Mouse (Mus musculus) thymus, postnatal 0 days (tissue): Measurements from ENCODE around the gene 2010111I01Rik. TPM values are rescaled to one million over a fixed set of nuclear protein-coding genes. Genes with fewer than 3 reads are reported as not detected.

Experiments
- DNase-seq: peaks from one replicate; pipeline ENCODE4 v3.0.0-alpha.2; 2015; ENCODE audit warnings: low spot score
- polyA plus RNA-seq: library from polyadenylated mRNA; unstranded; fragments of >200 nt; fragmentation: Nextera tagmentation; extraction: Ambion mirVana; gene quantifications from 2 replicates; pipeline ENCODE4 v1.2.1, GENCODE M21; 2015

The 2010111I01Rik gene
- polyA plus RNA-seq, 1 experiment from 2014 or later: 69.4 TPM

GRCm38 (mm10) chr13:63240835-63241234 is 276.1 kb downstream of the 2010111I01Rik start:
- no peak for DNase-seq

DNA sequence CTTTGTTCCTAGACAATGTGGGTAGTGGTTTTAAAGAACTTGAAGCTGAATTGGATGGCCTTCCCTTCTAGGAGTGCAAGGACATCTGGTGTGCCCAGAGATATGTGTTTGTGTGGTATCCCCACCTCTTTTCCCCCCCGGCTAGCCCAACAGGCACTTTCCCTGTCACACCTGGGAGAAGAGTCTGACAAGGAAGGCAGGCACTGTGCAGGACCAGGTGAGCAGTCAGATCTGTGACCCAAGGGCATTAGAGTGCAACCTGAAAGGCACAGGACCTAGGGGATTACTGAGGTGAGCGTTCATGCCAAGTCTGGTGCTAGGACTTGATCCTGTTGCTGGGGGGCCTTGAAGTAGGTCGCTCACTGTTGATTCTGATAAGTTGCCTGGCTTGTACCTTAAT is 277.0 kb downstream of the 2010111I01Rik start:
- no peak for DNase-seq

DNA sequence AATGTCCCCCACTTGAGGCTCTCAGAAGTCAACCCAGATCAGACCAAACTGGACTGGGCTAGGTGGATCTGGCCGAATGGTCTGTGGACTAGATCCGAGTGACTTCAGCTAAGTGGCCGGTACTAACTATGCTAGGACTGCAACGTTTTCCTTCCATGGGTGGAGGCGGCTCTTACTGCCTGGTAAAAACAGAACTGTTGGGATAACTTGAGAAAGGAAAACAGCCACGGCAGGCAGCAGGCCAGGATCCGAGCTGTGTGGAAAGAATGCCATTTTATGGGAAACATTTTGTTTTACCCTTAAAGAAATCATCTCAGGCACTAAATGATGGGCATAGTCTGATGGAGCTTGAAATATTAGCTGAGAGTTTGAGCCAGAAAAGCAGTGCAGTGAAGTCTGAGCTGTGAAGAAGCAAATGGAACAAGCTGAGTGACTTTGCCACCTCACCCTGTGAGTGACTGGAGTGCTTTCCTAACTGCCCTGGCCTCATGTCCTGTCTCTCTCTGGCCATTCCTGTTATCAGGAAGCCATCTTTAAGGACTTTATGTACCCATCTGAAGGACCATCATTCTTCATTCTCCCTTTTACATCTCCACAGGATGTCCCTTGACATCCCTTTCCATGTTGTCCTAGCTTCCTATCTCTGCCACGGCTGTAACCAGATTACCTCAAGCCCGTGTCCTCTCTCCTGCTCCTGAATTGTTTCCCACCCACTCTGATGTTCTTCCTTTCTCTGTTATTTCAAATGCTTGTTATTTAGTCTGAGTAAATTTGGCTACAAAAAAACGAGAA is 277.9 kb downstream of the 2010111I01Rik start:
- no peak for DNase-seq

GRCm38 (mm10) chr13:63243586-63243985 is 278.9 kb downstream of the 2010111I01Rik start:
- DNase-seq: no peak

GRCm38 (mm10) chr13:63244425-63244824 is 279.7 kb downstream of the 2010111I01Rik start:
- DNase-seq: no peak

- DNase-seq: no peak
Measured at GRCm38 (mm10) chr13:63245218-63245617, 280.5 kb downstream of the 2010111I01Rik start.

DNA sequence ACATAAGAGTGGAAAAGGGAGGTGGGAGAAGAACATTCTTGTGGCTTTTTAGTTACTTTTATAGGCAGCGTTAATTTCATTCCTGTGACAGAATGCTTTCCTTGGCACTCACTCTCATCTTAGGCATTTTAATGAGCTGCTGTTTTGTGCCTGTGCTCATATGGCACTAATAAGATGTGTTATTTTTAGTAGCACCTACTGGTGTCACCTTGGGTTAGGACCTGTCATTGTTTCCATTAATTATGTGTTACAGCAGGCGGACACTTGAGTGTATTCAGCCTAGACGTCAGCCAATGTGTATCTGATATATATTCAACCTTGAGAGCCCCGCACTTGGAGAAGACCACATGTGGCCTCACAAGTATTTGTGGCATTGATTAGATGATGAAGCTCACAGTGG is 281.1 kb downstream of the 2010111I01Rik start:
- DNase-seq: no peak

DNA sequence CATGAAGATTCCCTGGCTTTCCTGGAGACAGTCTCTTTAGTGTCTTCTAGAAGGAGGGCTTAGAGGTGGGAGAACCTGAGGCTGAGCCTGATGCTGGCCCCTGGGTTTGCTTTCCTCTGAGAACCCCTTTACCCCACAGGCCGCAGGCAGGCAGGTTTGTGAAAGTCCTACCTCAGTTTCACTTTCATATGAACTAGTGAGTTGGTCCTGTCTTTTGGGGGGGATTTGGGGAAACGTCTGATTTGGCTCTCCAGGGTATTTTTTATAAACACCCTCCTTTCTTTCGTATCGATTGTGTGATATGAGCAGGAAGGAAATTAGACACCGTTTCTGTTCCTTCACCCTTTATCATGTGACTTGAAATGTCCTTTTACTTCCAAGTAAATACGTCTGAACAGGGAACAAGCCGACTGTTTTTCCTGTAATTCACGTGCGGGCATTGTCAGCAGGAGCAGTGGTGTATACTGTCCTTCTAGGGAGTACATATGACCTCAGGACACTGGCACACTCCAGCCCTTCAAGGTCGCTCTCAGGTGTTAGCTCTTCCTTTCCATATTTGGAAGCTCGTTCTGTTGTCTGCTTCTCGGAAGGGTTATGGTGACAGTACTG is 281.7 kb downstream of the 2010111I01Rik start:
- DNase-seq: no peak

GRCm38 (mm10) chr13:63247041-63247440 is 282.3 kb downstream of the 2010111I01Rik start:
- no peak for DNase-seq

DNA sequence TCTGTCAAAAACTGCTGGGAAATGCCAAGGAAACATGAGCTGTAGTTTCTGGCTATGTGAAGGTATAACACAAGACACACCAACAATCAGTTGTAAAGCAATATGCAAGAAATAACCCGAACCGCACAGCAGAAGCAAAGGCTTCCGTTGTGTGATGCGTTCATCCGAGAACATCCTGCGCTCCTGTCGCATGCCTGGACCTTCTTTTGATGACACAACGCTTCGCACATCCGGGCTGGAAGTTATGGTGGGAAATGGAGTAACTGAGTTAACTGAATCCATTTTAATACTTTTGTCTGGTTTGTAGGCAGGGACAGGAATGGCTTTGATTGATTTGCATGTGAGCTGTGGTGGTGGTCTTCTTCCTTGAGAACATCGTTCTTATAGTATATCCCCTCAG is 282.9 kb downstream of the 2010111I01Rik start:
- DNase-seq: no peak

- no peak for DNase-seq
Measured at GRCm38 (mm10) chr13:63248318-63248717, 283.6 kb downstream of the 2010111I01Rik start.

- DNase-seq: no peak
Measured at GRCm38 (mm10) chr13:63249171-63249570, 284.5 kb downstream of the 2010111I01Rik start.

- DNase-seq: peak; percentile 66
Measured at GRCm38 (mm10) chr13:63249741-63250431, 285.2 kb downstream of the 2010111I01Rik start.

- DNase-seq: no peak
Measured at GRCm38 (mm10) chr13:63250441-63250980, 285.8 kb downstream of the 2010111I01Rik start.

- no peak for DNase-seq
Measured at GRCm38 (mm10) chr13:63251118-63251889, 286.6 kb downstream of the 2010111I01Rik start.

- no peak for DNase-seq
Measured at GRCm38 (mm10) chr13:63252295-63253010, 287.8 kb downstream of the 2010111I01Rik start.

- no peak for DNase-seq
Measured at GRCm38 (mm10) chr13:63253147-63253546, 288.5 kb downstream of the 2010111I01Rik start.

- no peak for DNase-seq
Measured at GRCm38 (mm10) chr13:63253886-63254636, 289.4 kb downstream of the 2010111I01Rik start.

DNA sequence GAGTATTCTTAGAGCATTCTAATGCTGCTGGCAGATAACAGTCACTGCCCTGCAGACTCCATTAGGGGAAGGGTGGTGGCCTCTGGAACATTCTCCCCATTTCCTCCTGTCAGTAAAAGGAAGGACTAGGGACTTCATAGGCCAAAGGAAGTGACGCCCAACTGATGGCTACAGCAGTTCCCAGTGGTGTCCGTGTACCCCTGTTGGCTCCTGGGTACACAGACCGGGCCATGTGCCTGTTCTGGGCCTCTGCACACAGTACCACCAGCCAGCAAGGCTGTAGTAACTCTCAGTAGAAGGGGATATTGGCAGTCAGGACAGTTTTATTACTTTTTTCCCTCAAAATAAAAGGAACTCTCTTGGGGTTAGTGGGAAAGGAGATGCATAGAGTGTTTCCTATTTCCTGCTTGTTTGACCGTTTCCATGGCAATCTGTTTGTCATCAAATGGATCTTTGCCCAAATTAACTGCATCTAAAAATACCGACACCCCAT is 290.9 kb downstream of the 2010111I01Rik start:
- DNase-seq: no peak

- no peak for DNase-seq
Measured at GRCm38 (mm10) chr13:63256146-63256545, 291.5 kb downstream of the 2010111I01Rik start.
